Mouse (Mus musculus) right cerebral cortex, postnatal 36 days (tissue): ENCODE results near the gene Stat6.

Experiments used
- DNase-seq, 2 experiments: peaks; one replicate each; pipeline ENCODE4 v3.0.0; 2022; ENCODE audit warnings: low spot score in 2 of 2, mixed read lengths in 1 of 2

The Stat6 gene

DNA sequence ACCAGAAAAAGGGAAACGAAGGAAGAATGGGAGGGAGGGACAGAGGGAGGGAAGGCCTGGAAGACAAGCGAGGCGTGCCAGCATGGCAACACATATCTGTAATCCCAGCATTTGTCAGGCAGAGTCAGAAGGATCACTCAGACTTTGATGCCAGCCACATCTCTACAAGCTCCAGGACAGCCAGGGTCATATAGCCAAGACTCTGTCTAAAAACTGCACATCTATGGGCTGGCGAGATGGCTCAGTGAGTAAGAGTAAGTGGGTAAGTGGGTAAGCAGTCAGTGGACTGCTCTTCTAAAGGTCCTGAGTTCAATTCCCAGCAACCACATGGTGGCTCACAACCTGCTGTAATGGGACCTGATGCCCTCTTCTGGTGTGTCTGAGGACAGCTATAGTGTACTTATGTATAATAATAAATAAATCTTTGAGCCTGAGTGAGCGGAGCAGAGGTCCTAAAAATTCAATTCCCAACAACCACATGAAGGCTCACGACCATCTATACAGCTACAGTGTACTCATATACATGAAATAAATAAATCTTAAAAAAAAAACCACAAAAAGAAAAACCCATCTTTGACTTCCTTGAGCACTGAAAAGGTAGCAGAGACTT, 31.4 kb downstream of the Stat6 start:
- no peak for DNase-seq

DNA sequence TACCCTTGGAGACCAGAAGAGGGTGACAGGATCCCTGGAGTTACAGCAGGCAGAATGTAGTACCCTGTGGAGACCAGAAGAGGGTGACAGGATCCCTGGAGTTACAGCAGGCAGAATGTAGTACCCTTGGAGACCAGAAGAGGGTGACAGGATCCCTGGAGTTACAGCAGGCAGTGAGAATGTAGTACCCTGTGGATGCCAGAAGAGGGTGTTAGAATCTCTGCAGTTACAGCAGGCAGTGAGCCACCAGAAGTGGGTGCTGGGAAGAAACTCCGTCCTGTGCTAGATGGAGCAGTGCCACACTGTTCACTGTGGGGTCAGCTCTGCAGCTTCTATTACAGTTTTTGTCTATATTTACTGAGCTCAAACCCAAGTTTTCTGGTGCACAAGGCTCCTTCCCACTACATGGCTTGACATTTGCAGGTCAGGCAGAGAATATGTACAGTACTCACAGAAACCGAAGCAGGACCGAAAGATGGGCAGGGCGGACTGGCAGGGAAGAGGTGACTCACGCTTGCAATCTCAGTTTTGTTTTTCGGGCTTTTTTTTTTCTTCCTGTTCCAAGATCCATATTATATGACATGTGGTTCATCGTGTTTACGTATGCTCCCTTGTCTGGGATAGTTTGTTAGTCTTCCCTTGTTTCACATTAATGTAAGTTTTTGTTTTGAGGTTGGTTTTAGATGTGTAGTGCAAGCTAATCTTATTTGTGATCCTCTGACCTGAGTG, 32.2 kb downstream of the Stat6 start:
- peak; percentile 88 to 95 for DNase-seq

DNA sequence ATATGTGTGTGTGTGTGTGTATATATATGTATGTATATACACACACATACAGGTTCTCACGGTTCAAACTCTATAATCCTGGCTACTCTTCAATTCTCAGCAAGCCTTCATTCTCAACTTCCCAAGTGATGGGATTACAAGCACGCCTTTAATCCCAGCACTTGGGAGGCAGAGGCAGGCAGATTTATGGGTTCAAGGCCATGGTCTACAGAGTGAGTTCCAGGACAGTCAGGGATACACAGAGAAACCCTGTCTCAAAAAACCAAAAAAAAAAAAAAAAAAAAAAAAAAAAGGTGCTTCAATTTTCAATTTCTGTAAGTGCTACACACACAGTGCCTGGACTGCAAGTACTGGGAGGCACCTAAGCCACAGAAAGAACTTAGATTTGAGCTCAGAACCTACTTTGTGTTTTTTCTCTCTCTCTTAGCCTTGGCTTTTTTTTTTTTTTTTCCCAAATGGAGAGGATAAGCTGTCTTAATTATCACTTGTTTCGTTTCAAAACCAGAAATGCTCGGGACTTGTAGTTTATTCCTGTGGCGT, 33.1 kb downstream of the Stat6 start:
- DNase-seq = no peak

DNA sequence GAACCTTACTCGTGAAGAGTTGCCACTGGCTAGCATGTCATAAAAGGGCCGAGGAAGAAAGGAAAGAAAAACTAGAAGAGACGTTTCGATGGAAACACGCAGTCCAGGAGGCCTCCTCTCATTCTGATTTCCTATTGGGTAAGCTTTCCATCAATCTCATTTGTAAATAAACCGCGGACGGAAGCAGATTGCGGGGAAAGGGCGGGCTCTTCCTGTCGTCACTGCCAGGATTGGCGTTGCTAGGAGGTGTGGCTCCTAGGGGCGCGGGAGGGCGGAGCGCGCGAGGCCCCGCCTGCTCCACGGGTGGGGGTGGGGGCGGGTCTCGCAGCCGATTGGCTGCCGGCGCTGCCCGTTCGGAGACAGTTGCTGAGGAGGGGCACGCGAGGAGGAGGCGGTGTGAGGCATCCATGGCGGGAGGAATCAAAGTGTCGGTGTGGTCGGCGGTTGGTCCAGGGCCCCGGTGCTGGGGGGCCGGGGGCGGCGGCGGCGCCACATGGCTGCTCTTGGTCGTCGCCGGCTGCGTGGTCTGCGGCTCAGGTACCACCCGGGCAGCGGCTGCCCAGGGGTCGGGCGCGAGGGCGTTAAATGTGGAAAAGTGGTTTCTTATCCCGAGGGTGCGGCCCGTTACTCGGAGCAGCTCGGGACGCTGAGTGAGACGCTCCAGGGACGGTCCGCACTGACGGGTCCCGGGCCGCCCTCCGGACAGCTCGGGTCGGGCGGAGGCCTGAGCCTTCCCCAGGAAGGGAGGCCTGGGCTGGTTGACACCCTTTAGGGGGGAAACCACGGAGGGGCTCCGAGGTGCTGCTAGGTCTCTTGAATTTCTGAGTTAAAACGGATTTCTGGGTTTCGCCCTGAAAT, 34.1 kb downstream of the Stat6 start:
- DNase-seq = peak; percentile 92 to 95

DNA sequence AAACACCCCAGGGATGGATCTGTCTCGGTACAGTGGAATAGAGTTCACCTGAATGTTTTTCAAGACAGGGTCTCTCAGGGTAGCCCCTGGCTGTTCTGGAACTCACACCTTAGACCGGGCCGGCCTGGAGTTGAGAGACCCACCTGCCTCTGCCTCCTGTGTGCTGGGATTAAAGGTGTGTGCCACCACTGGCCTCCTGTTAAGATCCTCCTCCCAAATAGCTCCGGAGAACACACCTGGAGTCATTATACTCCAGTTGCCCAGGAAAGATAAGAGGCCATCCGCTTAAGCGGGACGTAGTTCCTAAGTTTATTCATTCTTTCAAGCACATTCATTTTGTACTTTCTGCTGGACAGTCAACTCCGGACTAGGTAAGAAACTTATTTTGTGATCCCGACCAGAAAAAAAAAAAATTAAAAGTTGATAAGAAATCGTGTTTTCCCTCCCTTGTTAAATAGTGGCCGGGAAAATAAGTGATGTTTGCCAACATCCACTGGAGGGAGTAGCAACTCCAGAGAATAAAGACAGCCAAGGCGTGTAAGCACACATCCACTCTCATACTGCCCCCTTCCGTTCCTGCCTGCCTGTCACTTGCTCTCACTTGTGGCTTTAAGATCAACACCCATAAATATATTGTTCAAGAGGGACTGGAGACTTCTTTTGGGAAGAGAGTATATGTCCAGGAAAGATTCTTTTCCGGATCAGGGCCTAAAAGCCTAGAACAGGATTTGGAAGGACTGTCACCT, 35.0 kb downstream of the Stat6 start:
- DNase-seq = no peak

DNA sequence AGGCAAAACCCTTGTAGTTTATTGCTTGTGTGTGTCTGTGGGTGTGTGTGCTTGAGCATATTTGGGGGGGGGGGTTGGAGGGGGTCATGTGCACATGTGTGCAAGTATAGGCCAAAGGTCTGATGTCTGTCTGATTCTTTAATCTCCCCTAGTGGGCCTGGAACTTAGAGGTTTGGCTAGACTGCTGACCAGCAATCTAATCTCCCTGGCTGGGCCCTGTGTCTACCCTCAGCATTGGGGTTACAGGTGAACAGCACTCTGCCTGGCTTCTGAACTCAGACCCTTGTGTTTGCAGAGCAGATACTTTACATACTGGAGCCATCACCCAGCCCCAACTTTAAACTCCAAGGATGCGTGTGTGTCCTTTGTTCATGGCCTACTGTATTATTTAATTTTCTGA, 36.4 kb downstream of the Stat6 start:
- no peak for DNase-seq

DNA sequence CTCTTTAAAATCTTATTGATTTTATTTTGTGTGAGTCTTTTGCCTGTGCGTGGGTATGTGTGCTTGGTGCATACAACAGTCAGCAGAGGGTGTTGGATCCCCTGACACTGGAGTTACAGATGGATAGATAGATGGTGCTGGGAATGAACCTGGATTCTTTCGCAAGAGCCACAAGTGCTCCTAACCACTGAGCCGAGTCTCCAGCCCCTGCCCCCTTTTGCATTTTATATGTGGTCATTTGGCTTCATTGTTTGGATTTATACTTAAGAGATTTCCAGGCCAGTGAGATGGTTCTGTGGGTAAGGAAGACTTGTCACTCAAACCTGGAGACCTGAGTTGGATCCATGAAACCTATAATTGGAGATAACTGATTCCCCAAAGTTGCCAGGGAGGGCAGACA, 37.1 kb downstream of the Stat6 start:
- no peak for DNase-seq

DNA sequence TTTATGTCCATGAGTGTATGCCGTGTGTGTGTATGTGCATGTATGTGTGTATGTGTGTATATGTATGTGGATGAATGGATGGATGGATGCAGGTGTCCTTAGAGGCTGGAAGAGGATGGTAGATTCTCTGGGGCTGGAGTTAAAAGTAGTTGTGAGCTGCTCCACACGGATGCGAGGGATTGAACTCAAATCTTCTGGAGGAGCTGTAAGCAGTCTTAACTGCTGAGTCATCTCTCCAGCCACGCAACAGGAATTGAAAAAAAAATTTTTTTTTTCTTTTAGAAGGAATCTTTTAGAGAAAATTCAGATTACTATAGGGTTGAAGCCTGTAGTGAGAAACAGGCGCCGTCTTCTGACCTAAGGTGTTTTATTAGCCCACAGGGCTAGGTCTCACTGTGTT, 40.1 kb downstream of the Stat6 start:
- DNase-seq = no peak

DNA sequence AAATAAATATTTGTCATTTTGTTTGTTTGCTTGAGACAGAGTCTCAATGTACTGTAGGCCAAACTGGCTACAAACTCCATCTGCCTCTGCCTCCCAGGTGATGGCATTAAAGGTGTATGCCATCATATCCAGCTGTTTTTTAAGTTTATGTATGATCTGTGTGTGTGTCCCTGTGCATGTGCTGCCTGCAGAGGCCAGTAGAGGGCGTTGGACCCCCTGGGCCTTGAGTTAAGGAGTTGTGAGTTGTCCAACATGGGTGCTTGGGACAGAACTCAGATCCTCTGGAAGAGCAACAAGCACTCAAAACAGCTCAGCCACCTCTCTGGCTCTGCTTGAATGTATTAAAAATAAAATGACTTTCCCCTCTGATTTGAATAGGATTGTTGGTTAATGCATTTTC, 48.3 kb downstream of the Stat6 start:
- no peak for DNase-seq

DNA sequence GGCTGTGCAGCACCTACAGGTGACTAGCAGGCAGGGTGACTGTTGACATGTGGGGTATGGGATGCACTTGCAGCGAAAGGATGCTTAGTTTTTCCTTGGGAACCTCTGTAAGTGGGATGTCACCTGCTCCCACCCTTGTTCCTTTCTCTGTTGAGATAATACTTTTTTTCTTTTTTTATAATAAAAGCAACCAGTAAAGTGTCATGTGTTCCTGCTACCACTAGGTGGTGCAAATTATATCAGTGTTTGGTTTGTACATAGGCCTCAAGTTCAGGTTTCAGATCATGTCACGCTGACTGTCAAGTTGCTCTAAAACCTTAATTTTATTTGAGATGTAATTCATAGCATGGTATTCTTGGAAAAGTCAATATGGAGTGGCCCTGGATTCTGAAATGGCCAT, 51.9 kb downstream of the Stat6 start:
- DNase-seq = no peak

DNA sequence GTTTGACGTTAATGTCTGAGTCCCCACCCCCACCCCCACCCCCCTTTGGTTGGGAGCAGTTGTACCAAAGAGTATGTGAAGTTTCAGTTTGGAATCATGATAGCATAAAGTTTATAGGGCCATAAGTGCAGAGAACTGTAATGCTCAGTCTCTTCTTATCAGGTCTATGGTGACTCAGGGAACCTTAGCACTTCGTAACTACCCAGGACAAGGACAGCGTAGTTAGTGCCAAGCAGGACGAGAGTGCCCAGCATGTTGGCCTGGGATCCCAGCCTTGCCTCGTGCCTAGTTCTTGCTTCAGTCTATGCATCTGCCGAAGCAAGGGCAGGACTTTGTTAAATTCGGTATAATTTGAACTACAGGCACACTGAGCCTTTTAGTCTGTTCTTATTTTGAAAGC, 53.0 kb downstream of the Stat6 start:
- no peak for DNase-seq

DNA sequence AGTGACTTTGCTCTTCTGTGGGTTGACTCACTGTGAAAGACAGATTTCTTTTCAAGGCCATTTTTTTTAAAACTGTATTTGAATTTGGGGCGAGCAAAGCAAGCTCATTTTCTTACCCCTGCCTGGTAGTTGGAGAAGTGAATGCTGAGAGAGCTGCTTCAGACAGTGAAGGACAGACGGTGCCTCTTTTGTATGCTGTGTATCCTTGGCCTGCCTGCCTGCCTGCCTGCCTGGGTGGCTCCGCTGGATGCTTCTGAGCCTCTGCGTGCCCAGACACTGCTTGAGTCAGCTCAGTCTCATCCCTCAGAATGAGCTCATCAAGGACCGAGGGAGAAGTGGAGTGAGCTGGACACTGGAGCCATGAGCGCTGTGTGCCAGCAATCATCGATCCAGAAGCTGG, 56.2 kb downstream of the Stat6 start:
- DNase-seq = no peak

DNA sequence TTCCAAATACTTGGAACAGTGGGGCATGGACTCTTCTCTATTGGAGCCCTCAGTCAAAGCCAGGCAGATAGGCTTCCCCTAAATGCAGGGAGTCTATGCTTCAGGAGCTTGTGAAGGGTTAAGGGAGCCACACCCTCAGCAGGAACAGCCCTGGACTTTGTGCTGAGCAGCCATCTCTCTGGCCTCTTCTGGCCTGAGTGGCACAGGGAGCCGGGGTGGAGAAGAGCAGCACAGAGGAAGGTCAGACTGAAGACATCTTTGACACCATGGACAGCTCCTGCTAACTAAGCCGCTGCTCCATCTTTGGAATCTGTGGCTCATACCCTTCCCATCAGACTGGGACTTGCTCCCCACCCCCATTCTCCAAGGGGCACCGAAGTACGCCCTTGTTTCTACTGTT, 60.5 kb downstream of the Stat6 start:
- DNase-seq = no peak

DNA sequence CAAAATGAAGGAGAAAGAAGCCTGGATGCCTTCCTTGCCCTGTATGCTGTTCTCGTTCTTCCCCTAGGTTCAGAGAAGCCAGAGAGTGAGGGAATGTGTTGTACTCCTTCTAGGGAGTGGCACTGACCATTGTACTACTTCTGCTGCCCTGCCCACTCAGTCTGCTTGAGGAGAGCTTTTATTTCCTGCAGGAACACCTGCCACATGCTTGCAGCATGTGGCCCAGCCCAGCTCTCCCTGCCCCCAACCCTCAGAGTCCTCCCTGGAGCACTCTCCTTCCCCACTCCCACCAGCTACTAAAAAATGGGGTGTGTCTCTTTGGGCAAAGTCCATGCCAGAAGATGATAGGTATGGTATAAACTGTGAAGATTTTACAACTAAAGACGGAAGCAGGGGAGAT, 61.5 kb downstream of the Stat6 start:
- DNase-seq = no peak

DNA sequence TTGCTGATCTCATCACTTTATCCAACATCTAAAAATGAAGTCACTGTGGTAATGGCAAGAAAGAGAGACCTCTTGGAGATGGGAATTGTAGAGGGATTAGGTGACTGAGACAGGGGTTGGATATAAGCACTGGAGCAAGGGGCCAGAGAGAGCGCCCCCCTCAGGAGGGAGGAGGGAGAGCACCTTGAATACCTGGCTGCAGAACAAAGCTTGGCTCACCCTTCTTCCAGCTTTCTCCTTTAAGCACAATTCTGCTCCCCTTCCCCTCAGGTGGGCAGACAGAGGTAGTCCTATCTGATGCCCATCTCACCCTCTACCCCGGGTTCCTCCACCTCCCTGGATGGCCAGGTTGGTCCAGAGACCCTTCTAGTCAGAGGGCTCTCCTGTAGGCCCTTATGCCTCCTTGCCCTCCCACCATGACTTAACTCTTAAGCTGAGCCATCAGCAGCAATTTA, 62.0 kb downstream of the Stat6 start, which contains the start of gene Myo1a:
Myo1a (plus strand) TSS at position 405 of the 455 bp plus-strand sequence.
- DNase-seq = no peak

DNA sequence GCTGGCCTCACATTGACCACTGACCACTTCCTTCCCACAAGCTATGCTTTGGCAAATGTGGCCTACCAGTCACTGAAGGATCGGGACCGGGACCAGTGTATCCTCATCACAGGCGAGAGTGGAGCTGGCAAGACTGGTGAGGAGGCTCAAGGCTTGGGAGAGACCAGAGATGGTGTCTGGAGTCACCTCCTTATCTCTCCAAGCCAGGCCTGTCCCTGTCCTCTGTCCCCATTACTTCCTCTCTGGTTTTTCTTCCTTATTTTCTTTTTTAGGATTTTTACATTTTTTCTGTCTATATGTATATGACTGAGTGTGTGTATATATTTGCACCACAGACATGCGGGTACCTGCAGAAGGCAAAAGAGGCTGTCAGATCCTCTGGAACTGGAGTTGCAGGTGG, 63.0 kb downstream of the Stat6 start:
- DNase-seq = no peak

DNA sequence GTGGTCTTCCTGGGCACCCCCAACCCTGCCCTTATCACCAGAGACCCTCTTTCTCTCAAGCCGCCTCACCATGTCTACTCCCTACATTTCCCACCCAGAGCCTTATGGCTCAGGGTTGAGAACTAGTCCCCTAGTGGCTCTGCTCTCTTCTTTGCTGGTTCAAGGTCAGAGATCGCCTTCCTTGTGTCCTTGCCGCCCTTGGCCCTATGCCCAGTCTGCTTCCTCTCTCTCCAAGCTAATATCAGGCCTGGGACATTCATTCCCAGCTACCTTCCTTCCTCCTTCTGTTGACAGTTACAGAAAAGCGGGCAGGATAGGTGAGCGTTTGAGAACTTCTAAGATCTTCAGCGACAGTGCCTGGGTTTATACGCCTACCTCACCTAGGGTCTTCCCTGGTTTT, 64.9 kb downstream of the Stat6 start:
- no peak for DNase-seq

DNA sequence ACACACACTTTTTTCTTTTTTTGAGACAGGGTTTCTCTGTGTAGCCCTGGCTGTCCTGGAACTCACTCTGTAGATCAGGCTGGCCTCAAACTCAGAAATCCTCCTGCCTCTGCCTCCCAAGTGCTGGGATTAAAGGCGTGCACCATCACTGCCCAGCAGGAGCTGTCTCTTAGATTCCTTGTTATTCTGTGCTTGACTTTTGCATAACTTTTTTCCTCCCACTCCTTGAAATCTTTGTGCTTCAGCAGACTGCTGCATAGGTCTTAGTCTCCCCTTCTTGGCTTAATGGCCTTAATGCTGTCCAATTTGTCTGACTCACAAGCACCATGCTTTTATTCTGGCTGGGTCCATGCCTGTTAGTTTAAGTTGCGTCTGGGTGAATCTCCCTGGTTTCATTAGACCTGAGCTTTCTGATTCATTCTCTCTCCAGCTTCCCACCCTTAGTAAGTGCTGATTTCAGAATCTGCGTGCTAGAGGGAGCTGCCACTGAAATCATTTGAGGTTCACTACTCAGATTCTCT, 66.1 kb downstream of the Stat6 start:
- DNase-seq = no peak

DNA sequence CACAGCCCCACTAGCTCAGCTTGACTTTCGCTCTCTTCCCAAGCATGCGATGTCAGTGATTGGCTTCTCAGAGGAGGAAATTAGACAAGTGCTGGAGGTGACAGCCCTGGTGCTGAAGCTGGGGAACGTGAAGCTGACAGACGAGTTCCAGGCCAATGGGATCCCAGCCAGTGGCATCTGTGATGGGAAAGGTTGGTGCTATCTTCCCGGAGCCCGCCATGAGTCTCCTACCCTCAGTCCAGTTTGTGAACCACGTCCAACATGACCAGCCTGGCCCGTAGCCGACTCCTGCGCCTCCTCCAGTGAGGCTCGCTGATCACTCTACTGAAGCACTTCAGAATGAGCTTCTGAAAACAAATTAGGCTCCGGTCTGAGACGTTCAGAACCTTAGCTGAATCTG, 67.5 kb downstream of the Stat6 start:
- DNase-seq = no peak
